Comparison of ENCODE assay signal across 18 mouse cellular contexts in genomic region chr4:134797621-134798020, GRCm38 (mm10). TPM values are rescaled to one million over a fixed set of nuclear protein-coding genes. Genes with fewer than 3 reads are reported as not detected.
DNase-seq lines count a peak whose midpoint lies in the region.
"Had no signal": no experiment of that assay in that cellular context is flagged by ENCODE, and none has a peak within 500 bp of the region (broad histone marks: within the 10 kb centered on the region; RNA-seq: fewer than 3 reads in every experiment).

No protein-coding gene starts in this region.

- no peaks in the 10 kb centered on the region for H3K27me3 ChIP-seq in heart, embryonic 10.5 days (ENCODE audit: insufficient read depth, poor library complexity, severe bottlenecking)
- H3K27me3 ChIP-seq: embryonic facial prominence, embryonic 15.5 days; intestine, embryonic 15.5 days; kidney, embryonic 15.5 days; liver, embryonic 15.5 days had no signal

- H3K4me3 ChIP-seq in heart, embryonic 10.5 days: no peak overlapping the region
- H3K4me3 ChIP-seq: embryonic facial prominence, embryonic 15.5 days; intestine, embryonic 15.5 days; kidney, embryonic 15.5 days; liver, embryonic 15.5 days had no signal

- intact Hi-C loops in left cerebral cortex, postnatal 36 days (cut with DNase I): loop anchor here (2.0 kb wide), 1 partner anchor 255 kb away; no protein-coding TSS in a partner anchor

- peak overlapping the region; percentile 47; the same call in 1 of the 2 replicates for H3K27ac ChIP-seq in heart, embryonic 10.5 days
- H3K27ac ChIP-seq: intestine, embryonic 15.5 days had no signal

- peaks cover 37% of the 10 kb centered on the region for H3K4me1 ChIP-seq in heart, embryonic 10.5 days
- H3K4me1 ChIP-seq: intestine, embryonic 15.5 days had no signal

- H3K9me3 ChIP-seq in heart, embryonic 10.5 days: no peaks in the 10 kb centered on the region
- H3K9me3 ChIP-seq: embryonic facial prominence, embryonic 15.5 days; intestine, embryonic 15.5 days; kidney, embryonic 15.5 days; liver, embryonic 15.5 days had no signal

- DNase-seq in adrenal gland, postnatal 14 days: peak; percentile 24
- no peak for DNase-seq in adrenal gland, postnatal 4 days (ENCODE audit: low spot score in 2 of 2)
- no peak for DNase-seq in heart, embryonic 10.5 days (ENCODE audit: low spot score)
- DNase-seq in heart, adult 11 months: no peak
- peak; percentile 33 for DNase-seq in kidney, adult 9 months
- no peak for DNase-seq in kidney, postnatal 25 days
- DNase-seq in adipocyte (ENCODE audit: low spot score): peak; percentile 64
- no peak for DNase-seq in left cerebral cortex, postnatal 36 days (ENCODE audit: low spot score in 2 of 2)
- DNase-seq: gastrocnemius, postnatal 10 days; kidney, postnatal 4 days; lung, postnatal 4 days; midbrain, embryonic 14.5 days; right cerebral cortex, postnatal 14 days; thymus, postnatal 14 days had no signal

- 75% methylated on average over 6 of the region's 6 CpGs for WGBS in heart, embryonic 10.5 days

- peaks cover 17% of the 10 kb centered on the region for H3K36me3 ChIP-seq in heart, embryonic 10.5 days
- H3K36me3 ChIP-seq: intestine, embryonic 15.5 days had no signal

RNA-seq across cellular contexts. Expression of gene Ldlrap1, which starts 29.8 kb away (rescaled TPM):
- 46.4 and 53.1 TPM in 2 replicates for total RNA-seq in adrenal gland, postnatal 14 days (2021)
- total RNA-seq in adrenal gland, postnatal 4 days (2021): 10 to 100 TPM; 39.1 to 44.7 TPM
- polyA plus RNA-seq in heart, embryonic 10.5 days (2016; fragmentation: Nextera tagmentation; extraction: Ambion mirVana): 17.6 and 17.8 TPM in 2 replicates
- total RNA-seq in left cerebral cortex, postnatal 36 days (2021): 1 to 10 TPM; 3.1 to 3.5 TPM

RNA-seq across cellular contexts. Expression of gene Maco1, which starts 55.5 kb away (rescaled TPM):
- total RNA-seq in adrenal gland, postnatal 14 days (2021): 35.3 and 35.6 TPM in 2 replicates
- 10 to 100 TPM; 37.8 to 42.8 TPM for total RNA-seq in adrenal gland, postnatal 4 days (2021)
- polyA plus RNA-seq in heart, embryonic 10.5 days (2016; fragmentation: Nextera tagmentation; extraction: Ambion mirVana): 21.7 and 31.4 TPM in 2 replicates
- 10 to 100 TPM; 49.7 to 56.6 TPM for total RNA-seq in left cerebral cortex, postnatal 36 days (2021)

Comparison
In these comparisons a context has a peak if more than half of its experiments do, and no peak if none do; other contexts are left out.
1. DNase-seq: peak in adrenal gland, postnatal 14 days (single experiment), kidney, adult 9 months (single experiment) and adipocyte (single experiment); none in adrenal gland, postnatal 4 days (0 of 2), heart, embryonic 10.5 days (single experiment), heart, adult 11 months (single experiment), kidney, postnatal 25 days (0 of 2) and left cerebral cortex, postnatal 36 days (0 of 2).
2. RNA of gene Ldlrap1, which starts 29.8 kb away (total RNA-seq): 46.4 to 53.1 TPM in adrenal gland, postnatal 14 days and 39.1 to 44.7 TPM in adrenal gland, postnatal 4 days; 3.1 to 3.5 TPM in left cerebral cortex, postnatal 36 days; every median in the first group is over 4 times any median in the second.